Mouse (Mus musculus) spleen, adult 2 months (tissue): ENCODE results near the gene Stat5a. TPM values are rescaled to one million over a fixed set of nuclear protein-coding genes. Genes with fewer than 3 reads are reported as not detected.

ENCODE experiments used
- DNase-seq, 2 experiments: peaks; one replicate each; pipeline versions ENCODE4 v3.0.0 to v3.0.0-alpha.2; 2012 to 2021; ENCODE audit warnings: low spot score in 2 of 2, low read depth in 1 of 2
- H3K27ac ChIP-seq: fragments of 200-500 bp; 2 replicates; pipeline ENCODE4 v1.5.1; 2012; ENCODE audit warnings: low read length, inconsistent platforms; ENCODE audit not compliant: insufficient read depth
- H3K27me3 ChIP-seq: fragments of 200-500 bp; 2 replicates; pipeline ENCODE4 v1.6.1; 2012; ENCODE audit warnings: mild to moderate bottlenecking, moderate library complexity, low read length, inconsistent platforms; ENCODE audit not compliant: control insufficient read depth, insufficient read depth
- H3K36me3 ChIP-seq: fragments of 200-500 bp; 2 replicates; pipeline ENCODE4 v1.6.1; 2012; ENCODE audit warnings: mild to moderate bottlenecking, low read length, inconsistent platforms; ENCODE audit not compliant: control insufficient read depth, insufficient read depth
- H3K4me1 ChIP-seq: fragments of 200-500 bp; 2 replicates; pipeline ENCODE4 v1.6.1; 2011; ENCODE audit warnings: inconsistent platforms; ENCODE audit not compliant: control insufficient read depth, insufficient read depth, insufficient read length
- H3K4me3 ChIP-seq: fragments of 200-500 bp; 2 replicates; pipeline ENCODE4 v1.5.1; 2011; ENCODE audit warnings: mild to moderate bottlenecking, inconsistent platforms; ENCODE audit not compliant: insufficient read depth, insufficient read length; ENCODE audit errors: extremely low read depth
- CTCF ChIP-seq: fragments of 200-500 bp; IDR thresholded peaks from 2 replicates; pipeline ENCODE4 v1.5.1; 2011; ENCODE audit warnings: mild to moderate bottlenecking, inconsistent platforms; ENCODE audit not compliant: insufficient read depth, insufficient read length, insufficient replicate concordance; ENCODE audit errors: extremely low read depth
- POLR2A ChIP-seq: fragments of 200-500 bp; IDR thresholded peaks from 2 replicates; pipeline ENCODE4 v1.6.1; 2011; ENCODE audit warnings: low read depth, low read length, inconsistent platforms
- WGBS: fragments of 180-500 bp; shearing (Covaris S2); methylation state at CpG from one replicate; pipeline ENCODE4 v1.1.7; 2018; 5-methylcytosine and 5-hydroxymethylcytosine counted together
- polyA plus RNA-seq: library from polyadenylated mRNA; depleted of rRNA; stranded (reverse); fragments of >200 nt; gene quantifications from 2 replicates; pipeline ENCODE4 v1.2.3, GENCODE M21; 2012

Gene Stat5a
- polyA plus RNA-seq, 1 experiment, result 24.7 TPM

- no peaks in the 10 kb centered on the region for H3K4me1 ChIP-seq
- no peaks in the 10 kb centered on the region for H3K27me3 ChIP-seq
- no peak for TF ChIP-seq POLR2A
- TF ChIP-seq CTCF, result no peak
- no peak overlapping the region for H3K27ac ChIP-seq
- H3K36me3 ChIP-seq, result peaks cover 43% of the 10 kb centered on the region
- H3K4me3 ChIP-seq, result no peak overlapping the region
- WGBS, result 93% methylated on average over 9 of the region's 9 CpGs
- DNase-seq, result no peak
Measured at GRCm38 (mm10) chr11:100908567-100908966, 49.4 kb downstream of the Stat5a start.

- Histone ChIP-seq H3K4me1 (no peaks in the 10 kb centered on the region; the same call in 1 of the 2 replicates), H3K27me3 (no peaks in the 10 kb centered on the region), H3K36me3 (peaks cover 21% of the 10 kb centered on the region), H3K27ac (no peak overlapping the region), H3K4me3 (no peak overlapping the region)
- no peak for TF ChIP-seq POLR2A
- no peak for TF ChIP-seq CTCF
- DNase-seq, result no peak
- 88% methylated on average over 17 of the region's 17 CpGs for WGBS
Measured at GRCm38 (mm10) chr11:100912401-100913155, 53.4 kb downstream of the Stat5a start.

- Histone ChIP-seq H3K4me3 (no peak overlapping the region), H3K27me3 (no peaks in the 10 kb centered on the region), H3K27ac (no peak overlapping the region), H3K36me3 (peaks cover 11% of the 10 kb centered on the region), H3K4me1 (no peaks in the 10 kb centered on the region; the same call in 1 of the 2 replicates)
- no peak for DNase-seq
- WGBS, result 88% methylated on average over 5 of the region's 5 CpGs
- TF ChIP-seq CTCF, result no peak
- TF ChIP-seq POLR2A, result no peak
Measured at GRCm38 (mm10) chr11:100914415-100914814, 55.3 kb downstream of the Stat5a start.

- WGBS, result 91% methylated on average over 3 of the region's 3 CpGs
- Histone ChIP-seq H3K27me3 (no peaks in the 10 kb centered on the region), H3K36me3 (peaks cover 11% of the 10 kb centered on the region), H3K27ac (no peak overlapping the region), H3K4me3 (no peak overlapping the region), H3K4me1 (no peaks in the 10 kb centered on the region; the same call in 1 of the 2 replicates)
- DNase-seq, result no peak
- TF ChIP-seq POLR2A, result no peak
- no peak for TF ChIP-seq CTCF
Measured at GRCm38 (mm10) chr11:100915063-100915462, 55.9 kb downstream of the Stat5a start.

- H3K27ac ChIP-seq, result no peak overlapping the region
- no peaks in the 10 kb centered on the region for H3K27me3 ChIP-seq
- H3K4me1 ChIP-seq, result no peaks in the 10 kb centered on the region; the same call in 1 of the 2 replicates
- TF ChIP-seq CTCF, result no peak
- no peak for TF ChIP-seq POLR2A
- no peak for DNase-seq
- no peak overlapping the region for H3K4me3 ChIP-seq
- WGBS, result 93% methylated on average over 4 of the region's 4 CpGs
- peaks cover 9% of the 10 kb centered on the region for H3K36me3 ChIP-seq
Measured at GRCm38 (mm10) chr11:100916432-100916971, 57.4 kb downstream of the Stat5a start.

- TF ChIP-seq CTCF (no peak), POLR2A (no peak)
Measured at GRCm38 (mm10) chr11:100918007-100918406, 58.9 kb downstream of the Stat5a start.

More at GRCm38 (mm10) chr11:100918007-100918406, 58.9 kb downstream of the Stat5a start:
- DNase-seq, result no peak
- H3K4me3 ChIP-seq, result no peak overlapping the region
- H3K4me1 ChIP-seq, result no peaks in the 10 kb centered on the region; the same call in 1 of the 2 replicates
- H3K36me3 ChIP-seq, result peaks cover 7% of the 10 kb centered on the region; the same call in 1 of the 2 replicates
- H3K27me3 ChIP-seq, result no peaks in the 10 kb centered on the region
- H3K27ac ChIP-seq, result no peak overlapping the region
- 87% methylated on average over 5 of the region's 5 CpGs for WGBS
